13 mouse cellular contexts compared by ENCODE assay signal in the genomic region with DNA sequence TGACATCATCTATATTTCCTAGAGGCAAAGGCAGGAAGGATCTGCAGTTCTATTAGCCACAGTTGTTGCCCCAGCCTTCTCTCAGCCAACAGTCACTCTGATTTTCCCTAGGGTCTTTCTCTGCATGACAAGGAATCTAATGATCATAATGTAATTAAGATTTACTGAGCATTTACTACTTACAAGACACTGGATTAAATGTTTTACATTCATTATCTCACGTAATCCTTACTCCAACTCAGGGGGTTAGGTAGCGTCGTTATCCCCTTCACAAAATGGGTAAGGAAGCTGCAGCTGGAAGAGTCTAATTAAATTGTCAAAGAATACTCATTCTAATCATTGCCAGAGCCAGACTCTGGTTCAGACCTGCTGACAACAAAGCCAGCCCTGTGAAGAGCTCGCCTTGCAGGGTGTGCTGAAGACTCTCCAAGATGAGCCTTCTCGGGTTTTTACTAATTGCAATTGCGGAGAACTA.
DNase-seq lines count a peak whose midpoint lies in the region; ATAC-seq lines count a peak whose summit lies in the region.
"Had no signal": no experiment of that assay in that cellular context is flagged by ENCODE, and none has a peak within 500 bp of the region (broad histone marks: within the 10 kb centered on the region; RNA-seq: fewer than 3 reads in every experiment).

No protein-coding gene starts in this region.

- H3K4me3 ChIP-seq in embryonic facial prominence, embryonic 14.5 days (ENCODE audit: low read depth, low read length): no peak overlapping the region
- H3K4me3 ChIP-seq in hindbrain, embryonic 14.5 days (replicated peaks; ENCODE audit: low read length): no peak overlapping the region
- H3K4me3 ChIP-seq: kidney, embryonic 15.5 days; left cerebral cortex, adult 2 months; liver, embryonic 15.5 days had no signal

- ATAC-seq in embryonic facial prominence, embryonic 14.5 days (ENCODE audit: low read depth): peak; percentile 59
- ATAC-seq in hindbrain, embryonic 14.5 days (ENCODE audit: low FRiP score): peak; percentile 77

- no peak overlapping the region for H3K9ac ChIP-seq in embryonic facial prominence, embryonic 14.5 days (ENCODE audit: low read depth, low read length)
- no peak overlapping the region for H3K9ac ChIP-seq in hindbrain, embryonic 14.5 days
- H3K9ac ChIP-seq: kidney, embryonic 15.5 days; liver, embryonic 15.5 days had no signal

- H3K4me1 ChIP-seq in embryonic facial prominence, embryonic 14.5 days (ENCODE audit: control insufficient read depth, insufficient read depth, low read length): peaks cover 36% of the 10 kb centered on the region
- peaks cover 13% of the 10 kb centered on the region; the same call in 1 of the 2 replicates for H3K4me1 ChIP-seq in hindbrain, embryonic 14.5 days (replicated peaks; ENCODE audit: control insufficient read depth, insufficient read depth, low read length)
- H3K4me1 ChIP-seq: kidney, embryonic 15.5 days; liver, embryonic 15.5 days had no signal

- no peaks in the 10 kb centered on the region for H3K9me3 ChIP-seq in embryonic facial prominence, embryonic 14.5 days (ENCODE audit: control insufficient read depth, low read length)
- H3K9me3 ChIP-seq in hindbrain, embryonic 14.5 days (ENCODE audit: control insufficient read depth, low read length): no peaks in the 10 kb centered on the region
- H3K9me3 ChIP-seq: kidney, embryonic 15.5 days; liver, embryonic 15.5 days had no signal

- H3K4me2 ChIP-seq in embryonic facial prominence, embryonic 14.5 days (ENCODE audit: low read depth, low read length): peak overlapping the region; percentile 10; the same call in 1 of the 2 replicates
- H3K4me2 ChIP-seq in hindbrain, embryonic 14.5 days (replicated peaks): peak overlapping the region; percentile 17; the same call in 1 of the 2 replicates
- H3K4me2 ChIP-seq: kidney, embryonic 15.5 days; liver, embryonic 15.5 days had no signal

- no peak overlapping the region for H3K27ac ChIP-seq in embryonic facial prominence, embryonic 14.5 days (replicated peaks; ENCODE audit: low read depth, low read length)
- peak overlapping the region; percentile 23; the same call in 1 of the 2 replicates for H3K27ac ChIP-seq in hindbrain, embryonic 14.5 days
- H3K27ac ChIP-seq: kidney, embryonic 15.5 days; left cerebral cortex, adult 2 months; liver, embryonic 15.5 days had no signal

- WGBS in embryonic facial prominence, embryonic 14.5 days: 20% methylated on average over 6 of the region's 6 CpGs
- WGBS in hindbrain, embryonic 14.5 days: 27% methylated on average over 6 of the region's 6 CpGs

- no peaks in the 10 kb centered on the region for H3K36me3 ChIP-seq in embryonic facial prominence, embryonic 14.5 days (ENCODE audit: control insufficient read depth, insufficient read depth, low read length)
- no peaks in the 10 kb centered on the region for H3K36me3 ChIP-seq in hindbrain, embryonic 14.5 days (replicated peaks; ENCODE audit: control insufficient read depth, insufficient read depth)
- H3K36me3 ChIP-seq: kidney, embryonic 15.5 days; liver, embryonic 15.5 days had no signal

- H3K27me3 ChIP-seq in embryonic facial prominence, embryonic 14.5 days (replicated peaks; ENCODE audit: control insufficient read depth, insufficient read depth, low read length): peaks cover 8% of the 10 kb centered on the region; the same call in 1 of the 2 replicates
- H3K27me3 ChIP-seq in hindbrain, embryonic 14.5 days (ENCODE audit: control insufficient read depth, insufficient read depth, low read length): no peaks in the 10 kb centered on the region
- H3K27me3 ChIP-seq: kidney, embryonic 15.5 days; liver, embryonic 15.5 days had no signal

- intact Hi-C loops in left cerebral cortex, postnatal 4 days (cut with DNase I): no loop called here
- intact Hi-C loops in left cerebral cortex, postnatal 36 days (cut with DNase I): no loop called here
- intact Hi-C loops in gastrocnemius, postnatal 14 days (cut with DNase I; ENCODE audit: low total_unique reads): no loop called here

- peak; percentile 31 for DNase-seq in left cerebral cortex, postnatal 4 days
- DNase-seq in left cerebral cortex, postnatal 36 days (ENCODE audit: low spot score in 2 of 2): no peak
- DNase-seq in embryonic facial prominence, embryonic 14.5 days (ENCODE audit: low spot score): peak; percentile 63
- DNase-seq in hindbrain, embryonic 14.5 days (ENCODE audit: low spot score): peak; percentile 48
- DNase-seq in retina, embryonic 14.5 days (ENCODE audit: low spot score): peak; percentile 54
- no peak for DNase-seq in gastrocnemius, postnatal 14 days
- no peak for DNase-seq in T-cell, adult 2 months (ENCODE audit: low spot score)
- no peak for DNase-seq in right cerebral cortex, postnatal 14 days
- DNase-seq: adrenal gland, adult 8-10 months; B cell, adult 2 months had no signal

Comparison
In these comparisons a context has a peak if more than half of its experiments do, and no peak if none do; other contexts are left out.
1. DNase-seq: peak in left cerebral cortex, postnatal 4 days (single experiment), embryonic facial prominence, embryonic 14.5 days (single experiment), hindbrain, embryonic 14.5 days (single experiment) and retina, embryonic 14.5 days (single experiment); none in left cerebral cortex, postnatal 36 days (0 of 2), gastrocnemius, postnatal 14 days (single experiment), T-cell, adult 2 months (single experiment) and right cerebral cortex, postnatal 14 days (single experiment).